Mouse (Mus musculus) ES-Bruce4 (cell line): Measurements from ENCODE around the gene Gm16253. TPM values are rescaled to one million over a fixed set of nuclear protein-coding genes. Genes with fewer than 3 reads are reported as not detected.

Experiments
- H3K27ac ChIP-seq: 2 replicates; pipeline ENCODE4 v1.5.1; 2012; ENCODE audit warnings: low read length, inconsistent platforms; ENCODE audit not compliant: insufficient read depth
- H3K27me3 ChIP-seq: 2 replicates; pipeline ENCODE4 v1.6.1; 2012; ENCODE audit warnings: mild to moderate bottlenecking, low read length, inconsistent platforms; ENCODE audit not compliant: control insufficient read depth, poor library complexity, insufficient read depth, severe bottlenecking
- H3K36me3 ChIP-seq: 2 replicates; pipeline ENCODE4 v1.6.1; 2012; ENCODE audit warnings: inconsistent platforms, mild to moderate bottlenecking, low read length, moderate library complexity; ENCODE audit not compliant: control insufficient read depth, poor library complexity, insufficient read depth, severe bottlenecking
- H3K4me1 ChIP-seq: one replicate; pipeline ENCODE4 v1.8.1; 2011; ENCODE audit warnings: low read length; ENCODE audit not compliant: control insufficient read depth, insufficient read depth
- H3K4me3 ChIP-seq: 2 replicates; pipeline ENCODE4 v1.5.1; 2011; ENCODE audit warnings: low read depth, mild to moderate bottlenecking, low read length
- H3K9ac ChIP-seq: 2 replicates; pipeline ENCODE4 v1.6.1; 2012; ENCODE audit warnings: low read depth, mild to moderate bottlenecking, inconsistent platforms; ENCODE audit not compliant: poor library complexity, severe bottlenecking
- H3K9me3 ChIP-seq: replicated peaks from 2 replicates; pipeline ENCODE4 v1.6.1; 2012; ENCODE audit warnings: mild to moderate bottlenecking, low read length, inconsistent platforms; ENCODE audit not compliant: control insufficient read depth, poor library complexity, insufficient read depth, severe bottlenecking
- CTCF ChIP-seq: IDR thresholded peaks from one replicate; pipeline ENCODE4 v1.8.1; 2011; ENCODE audit warnings: low read depth, low read length
- EP300 ChIP-seq: IDR thresholded peaks from 2 replicates; pipeline ENCODE4 v1.6.1; 2011; ENCODE audit warnings: low read depth, low read length; ENCODE audit not compliant: insufficient read depth
- POLR2A ChIP-seq: IDR thresholded peaks from one replicate; pipeline ENCODE4 v1.8.1; 2011; ENCODE audit warnings: low read length; ENCODE audit not compliant: insufficient read depth
- polyA plus RNA-seq: library from polyadenylated mRNA; stranded (reverse); fragments of >200 nt; gene quantifications from 2 replicates; pipeline ENCODE4 v1.2.4, GENCODE M21; 2011; ENCODE audit warnings: low read depth; ENCODE audit not compliant: missing spikeins, insufficient read depth, insufficient read length

The Gm16253 gene
- polyA plus RNA-seq, 1 experiment: 1.1 TPM

- Histone ChIP-seq H3K4me1 (no peaks in the 10 kb centered on the region), H3K9ac (no peak overlapping the region; the same call in 1 of the 2 replicates), H3K27me3 (no peaks in the 10 kb centered on the region), H3K36me3 (peaks cover 30% of the 10 kb centered on the region), H3K4me3 (no peak overlapping the region), H3K27ac (peak overlapping the region; percentile 72), H3K9me3 (no peaks in the 10 kb centered on the region)
- no peak for TF ChIP-seq POLR2A
- no peak for TF ChIP-seq CTCF
Measured at GRCm38 (mm10) chr3:96563267-96563666, 13.5 kb upstream of the Gm16253 start.

GRCm38 (mm10) chr3:96563911-96564632 lies 12.7 kb upstream of the Gm16253 start:
- peaks cover 23% of the 10 kb centered on the region for H3K36me3 ChIP-seq
- no peak overlapping the region for H3K9ac ChIP-seq
- peak overlapping the region; percentile 20 for H3K27ac ChIP-seq
- H3K4me1 ChIP-seq: peaks cover 1% of the 10 kb centered on the region
- H3K9me3 ChIP-seq: no peaks in the 10 kb centered on the region
- no peaks in the 10 kb centered on the region for H3K27me3 ChIP-seq
- H3K4me3 ChIP-seq: no peak overlapping the region
- TF ChIP-seq EP300: no peak
- TF ChIP-seq CTCF: no peak
- no peak for TF ChIP-seq POLR2A

GRCm38 (mm10) chr3:96564633-96565032 lies 12.2 kb upstream of the Gm16253 start:
- peaks cover 17% of the 10 kb centered on the region for H3K36me3 ChIP-seq

GRCm38 (mm10) chr3:96565105-96565504 lies 11.7 kb upstream of the Gm16253 start:
- Histone ChIP-seq H3K9me3 (no peaks in the 10 kb centered on the region), H3K27me3 (no peaks in the 10 kb centered on the region), H3K27ac (no peak overlapping the region), H3K36me3 (peaks cover 12% of the 10 kb centered on the region), H3K4me1 (peaks cover 1% of the 10 kb centered on the region), H3K4me3 (no peak overlapping the region), H3K9ac (no peak overlapping the region)
- TF ChIP-seq CTCF (no peak), EP300 (peak; percentile 59; the same call in 1 of the 2 replicates)

More at GRCm38 (mm10) chr3:96564633-96565032, 12.2 kb upstream of the Gm16253 start:
- H3K9me3 ChIP-seq: no peaks in the 10 kb centered on the region
- peak overlapping the region; percentile 20 for H3K27ac ChIP-seq
- no peak overlapping the region for H3K9ac ChIP-seq
- no peak for TF ChIP-seq CTCF
- H3K27me3 ChIP-seq: no peaks in the 10 kb centered on the region
- no peak overlapping the region for H3K4me3 ChIP-seq
- H3K4me1 ChIP-seq: peaks cover 1% of the 10 kb centered on the region

GRCm38 (mm10) chr3:96566661-96567450 lies 9.9 kb upstream of the Gm16253 start:
- Histone ChIP-seq H3K4me1 (peaks cover 1% of the 10 kb centered on the region), H3K27ac (no peak overlapping the region), H3K27me3 (no peaks in the 10 kb centered on the region), H3K36me3 (no peaks in the 10 kb centered on the region), H3K4me3 (no peak overlapping the region), H3K9me3 (no peaks in the 10 kb centered on the region), H3K9ac (no peak overlapping the region)
- no peak for TF ChIP-seq CTCF
- TF ChIP-seq EP300: no peak
- no peak for TF ChIP-seq POLR2A

- no peaks in the 10 kb centered on the region for H3K9me3 ChIP-seq
- TF ChIP-seq POLR2A (no peak), EP300 (no peak), CTCF (no peak)
- H3K4me1 ChIP-seq: peaks cover 1% of the 10 kb centered on the region
- no peaks in the 10 kb centered on the region for H3K36me3 ChIP-seq
- H3K27me3 ChIP-seq: no peaks in the 10 kb centered on the region
- no peak overlapping the region for H3K4me3 ChIP-seq
- no peak overlapping the region for H3K9ac ChIP-seq
- H3K27ac ChIP-seq: peak overlapping the region; percentile 58
Measured at GRCm38 (mm10) chr3:96568605-96569004, 8.2 kb upstream of the Gm16253 start.
